Mouse (Mus musculus) erythroblast, adult 5-6 weeks (primary cell): ENCODE measurements around the gene Frmd6. TPM values are rescaled to one million over a fixed set of nuclear protein-coding genes. Genes with fewer than 3 reads are reported as not detected.

Experiments
- ATAC-seq: replicated peaks from 2 replicates; pipeline ENCODE4 v1.8.0; 2016; ENCODE audit warnings: moderate number of reproducible peaks, mild to moderate bottlenecking, moderate TSS enrichment, inconsistent platforms; ENCODE audit not compliant: poor library complexity, low FRiP score, severe bottlenecking
- total RNA-seq, 2 experiments: library from RNA; stranded (forward) in 1 of 2; stranded (reverse) in 1 of 2; fragments of 150-400 nt in 1 of 2; fragments of 200-764, 138-1000 nt in 1 of 2; gene quantifications; 2 replicates each; pipeline versions ENCODE4 v1.2.3 to v1.2.4; 2015 to 2017; ENCODE audit warnings: low replicate concordance in 2 of 2

Gene Frmd6
- total RNA-seq, 2 experiments from 2014 or later = 0.19 to 0.60 TPM

DNA sequence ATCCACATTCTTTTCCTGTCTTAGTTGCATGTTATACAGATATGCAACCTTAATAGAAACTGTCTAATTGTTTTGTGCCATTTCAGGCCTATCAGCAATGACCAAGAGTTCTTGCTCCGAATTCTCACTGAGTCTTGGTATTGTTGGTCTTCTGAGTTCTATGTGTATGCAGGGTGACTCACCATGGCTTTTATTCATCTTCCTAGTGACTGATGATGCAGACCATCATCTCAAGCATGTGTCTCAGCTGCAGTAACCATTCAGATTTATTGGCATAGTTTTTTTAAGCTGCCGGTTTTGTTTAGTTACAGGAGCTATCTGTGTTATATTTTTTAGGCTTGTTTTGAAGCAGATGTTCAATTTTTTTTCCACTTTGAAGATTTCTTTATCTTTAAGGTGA lies 20.1 kb downstream of the Frmd6 start:
- ATAC-seq = no peak

DNA sequence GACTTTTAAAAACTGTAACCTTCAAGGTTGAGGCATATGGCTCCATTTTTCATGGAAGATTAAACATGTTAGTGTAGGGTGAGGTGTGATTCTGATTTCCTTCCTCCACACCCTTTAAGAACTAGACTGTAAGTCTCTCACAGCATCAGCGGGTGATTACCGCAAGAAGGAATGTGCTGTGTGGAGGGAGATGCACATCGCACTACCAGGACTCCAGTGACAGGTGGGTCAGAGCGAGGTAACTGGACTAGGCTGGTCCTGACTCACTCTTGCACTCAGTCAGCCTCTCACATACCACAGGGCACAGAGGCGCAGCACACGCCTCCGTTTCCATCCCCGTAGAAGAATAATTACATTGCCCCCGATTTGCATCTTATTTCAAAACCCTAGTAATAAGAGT lies 23.7 kb downstream of the Frmd6 start:
- ATAC-seq = no peak

DNA sequence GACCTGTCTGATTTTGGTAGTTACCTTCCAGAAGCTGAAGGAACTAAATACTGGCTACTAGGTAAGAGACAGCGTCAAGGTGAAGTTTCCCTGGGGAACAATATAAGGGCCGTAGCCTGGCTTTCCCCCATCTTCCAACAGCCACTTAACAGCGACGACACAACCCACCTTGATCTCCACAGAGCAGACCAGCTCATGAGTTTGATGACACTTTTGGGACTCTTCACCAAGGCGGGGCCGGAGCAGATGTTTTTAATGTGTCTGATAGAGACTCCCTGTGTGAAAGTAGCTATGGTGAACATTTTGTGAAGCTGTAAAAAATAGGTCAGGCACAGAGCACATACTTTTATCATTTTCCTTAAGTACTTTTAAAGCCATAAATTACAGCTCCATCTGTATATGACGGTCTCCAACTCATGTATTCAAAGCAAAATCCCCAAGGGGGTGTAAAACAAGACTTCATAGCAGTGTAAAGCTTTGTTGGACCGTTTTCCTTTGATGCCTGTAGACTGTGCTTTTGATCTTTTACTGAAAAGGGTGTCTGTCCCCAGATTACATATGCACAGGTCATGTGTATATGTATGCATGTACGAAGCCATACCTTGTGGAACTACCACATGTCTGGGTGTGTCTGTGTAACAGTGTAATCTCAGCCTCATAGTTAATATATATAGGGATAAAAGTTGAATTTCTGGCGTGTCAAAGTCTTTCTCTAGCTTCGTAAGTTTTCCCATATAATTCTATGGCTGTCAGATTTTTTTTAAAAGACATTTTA lies 24.4 kb downstream of the Frmd6 start:
- ATAC-seq = no peak

DNA sequence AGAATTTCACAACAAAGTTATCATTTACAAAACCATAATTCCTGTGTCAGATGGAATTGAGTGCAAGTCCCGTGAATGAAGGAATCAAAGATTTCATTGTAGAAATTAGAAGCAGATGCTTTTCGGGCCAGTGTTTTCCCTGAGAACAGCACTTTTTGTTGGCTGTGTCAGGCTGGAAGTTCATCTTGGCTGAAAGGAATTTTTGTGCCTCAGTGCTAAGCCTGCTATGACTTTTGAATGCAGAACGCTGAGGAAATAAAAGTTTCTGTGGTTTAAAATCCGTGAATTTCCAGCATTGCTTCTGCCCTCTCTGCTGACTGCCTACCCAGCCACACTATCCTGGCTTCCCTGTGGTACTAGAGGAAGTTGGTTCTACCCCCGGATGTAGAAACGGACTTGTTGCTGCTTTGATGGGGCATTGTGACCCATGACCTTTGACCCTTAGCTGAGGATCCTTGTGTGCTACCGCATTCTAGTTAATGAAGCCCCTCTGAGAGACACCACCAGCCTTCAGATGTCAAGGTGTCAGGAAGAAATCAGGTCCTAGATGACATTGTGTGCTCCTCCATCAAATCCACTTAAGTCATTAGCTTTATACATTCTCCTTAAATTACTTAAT lies 26.1 kb downstream of the Frmd6 start:
- ATAC-seq = no peak

DNA sequence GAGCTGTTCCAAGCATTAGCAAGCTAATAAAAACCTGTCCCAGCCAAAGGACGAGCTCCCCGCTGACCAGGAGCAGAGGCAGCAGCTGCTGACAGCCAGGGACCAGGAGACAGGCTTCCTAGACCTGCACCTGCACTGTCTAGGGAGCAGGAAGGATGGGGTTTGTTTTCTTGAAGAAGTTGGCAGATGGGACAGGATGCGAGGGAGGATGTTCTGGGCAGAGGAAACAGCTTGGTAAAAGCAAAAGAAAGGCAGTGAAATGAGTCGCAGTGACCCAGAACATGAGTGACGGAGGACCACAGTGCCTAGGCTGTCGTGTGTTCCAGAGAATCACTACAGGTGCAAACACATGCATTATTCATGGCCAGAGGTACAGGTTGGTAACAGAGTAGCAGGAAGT lies 27.7 kb downstream of the Frmd6 start:
- no peak for ATAC-seq

DNA sequence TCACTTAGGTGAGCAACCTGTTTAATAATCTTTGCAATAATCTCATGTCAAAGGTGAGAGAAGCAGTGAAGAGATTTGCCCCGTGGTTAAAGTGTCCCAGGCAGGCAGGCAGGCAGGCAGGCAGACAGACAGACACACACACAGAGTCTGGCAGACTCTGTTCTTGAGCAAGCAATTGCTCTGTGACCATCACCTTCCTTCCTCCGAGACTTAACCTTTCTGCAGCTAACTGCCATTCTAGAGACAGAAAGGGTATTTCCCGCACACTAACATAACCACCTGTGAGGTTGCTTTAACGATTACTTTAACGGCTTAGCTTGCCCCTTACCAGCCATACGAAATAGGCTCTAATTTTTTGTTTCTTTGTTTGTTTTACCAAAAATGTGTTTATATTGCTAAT lies 30.4 kb downstream of the Frmd6 start:
- no peak for ATAC-seq

DNA sequence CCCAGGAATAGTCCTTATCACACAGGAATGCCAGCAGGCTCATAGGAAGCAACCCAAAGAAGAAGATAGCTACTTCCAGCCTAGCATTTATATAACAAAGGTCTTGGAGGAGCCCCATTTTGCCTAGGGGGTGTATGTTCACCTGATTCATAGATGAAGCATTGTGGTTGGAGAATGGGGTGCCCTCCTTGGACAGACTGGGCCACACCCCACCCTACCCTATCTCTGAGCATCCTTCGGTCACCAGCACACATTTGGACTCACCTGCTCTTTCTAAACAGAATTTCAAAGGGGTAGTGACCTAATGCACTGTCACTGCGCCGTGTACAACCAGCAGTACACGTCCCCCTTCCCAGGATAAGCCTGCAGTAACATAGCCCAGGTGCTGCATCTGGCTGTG lies 31.5 kb downstream of the Frmd6 start:
- ATAC-seq = no peak

DNA sequence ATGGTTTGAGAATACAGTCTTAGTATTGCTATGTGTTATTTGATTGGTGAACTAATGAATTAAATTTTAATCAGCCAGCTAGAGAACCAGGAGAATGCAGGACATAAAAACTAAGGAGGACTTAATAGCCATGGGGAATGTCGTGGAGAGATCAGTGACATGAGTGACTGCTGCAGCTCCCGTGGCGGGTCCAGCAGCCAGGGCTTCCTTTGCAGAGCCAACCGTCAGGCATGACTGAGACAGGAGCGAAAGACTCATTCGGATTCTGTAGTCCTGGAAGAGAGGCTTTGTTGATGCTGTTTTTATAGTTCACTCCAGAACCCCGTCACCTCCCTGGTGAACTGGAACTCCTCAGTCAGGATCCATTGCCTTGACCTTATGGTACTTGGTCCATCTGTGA lies 38.0 kb downstream of the Frmd6 start:
- no peak for ATAC-seq

DNA sequence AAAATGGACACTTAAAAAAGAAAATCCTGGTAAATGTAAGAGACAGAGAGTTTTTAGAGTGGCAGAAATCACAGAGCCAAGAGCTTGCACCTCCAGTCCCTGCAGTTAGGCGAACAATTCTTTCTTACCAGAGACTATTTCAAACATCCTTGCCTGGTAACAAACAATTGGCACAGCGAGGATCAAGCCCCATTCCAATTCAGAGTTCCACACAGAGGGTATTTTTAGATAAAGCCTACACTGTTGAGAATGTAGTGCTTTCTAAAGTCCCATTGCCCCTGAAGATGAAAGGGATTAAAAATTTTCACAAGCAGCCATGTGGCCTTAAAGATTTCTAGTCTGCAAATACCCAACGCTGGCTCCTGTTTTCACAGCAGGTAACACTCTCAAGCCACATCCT lies 42.5 kb downstream of the Frmd6 start:
- ATAC-seq = no peak

DNA sequence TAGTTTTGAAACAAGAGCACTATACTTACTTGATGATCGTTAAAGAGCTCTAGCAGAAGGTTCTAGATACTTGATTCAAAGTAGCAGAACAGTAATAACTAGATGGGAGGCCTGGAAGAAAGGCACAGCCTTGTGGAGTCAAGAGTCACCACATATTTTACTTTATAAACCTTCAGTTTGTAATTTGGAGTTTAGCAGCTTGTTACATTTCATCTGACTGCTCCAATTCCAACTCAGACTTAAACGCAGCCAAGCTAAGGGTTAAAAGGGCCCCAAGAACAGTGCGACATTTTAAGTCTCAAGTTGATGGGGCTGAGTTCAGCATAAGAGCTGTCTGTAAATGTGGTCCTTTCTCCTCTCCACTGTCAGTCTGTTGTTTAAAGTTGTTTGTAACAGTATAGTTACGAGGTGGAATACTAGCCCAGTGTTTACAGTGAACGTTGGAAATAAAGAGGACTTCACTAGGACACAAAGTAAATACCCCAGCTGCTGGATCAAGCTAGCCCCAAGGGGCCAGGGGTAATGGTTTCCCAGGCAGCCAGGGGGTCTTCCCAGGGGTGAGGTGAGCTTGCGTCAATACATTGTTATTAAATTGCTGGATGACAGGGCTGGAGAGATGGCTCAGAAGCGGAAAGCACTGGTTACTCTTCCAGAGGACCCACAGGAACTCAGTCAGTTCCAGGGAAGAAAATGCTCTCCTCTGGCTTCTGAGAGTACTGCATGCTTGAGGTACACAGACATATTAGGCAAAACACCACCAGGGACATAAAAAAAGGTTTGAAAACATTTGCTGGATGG lies 43.1 kb downstream of the Frmd6 start:
- ATAC-seq = no peak

DNA sequence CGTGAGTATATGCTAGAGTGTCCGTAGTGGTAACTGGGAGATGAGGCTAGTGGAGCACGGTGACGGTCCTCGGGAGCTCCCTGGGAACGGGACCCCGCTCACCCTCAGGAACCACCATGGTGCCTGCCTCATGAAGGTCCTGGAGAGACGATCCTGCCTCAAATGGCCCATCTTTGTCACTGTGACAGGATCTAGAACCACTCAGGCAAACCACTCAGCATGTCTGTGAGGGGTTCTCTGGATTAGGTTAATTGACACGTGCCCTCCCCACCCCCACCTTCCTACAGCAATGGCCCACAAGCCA lies 43.6 kb downstream of the Frmd6 start:
- no peak for ATAC-seq

DNA sequence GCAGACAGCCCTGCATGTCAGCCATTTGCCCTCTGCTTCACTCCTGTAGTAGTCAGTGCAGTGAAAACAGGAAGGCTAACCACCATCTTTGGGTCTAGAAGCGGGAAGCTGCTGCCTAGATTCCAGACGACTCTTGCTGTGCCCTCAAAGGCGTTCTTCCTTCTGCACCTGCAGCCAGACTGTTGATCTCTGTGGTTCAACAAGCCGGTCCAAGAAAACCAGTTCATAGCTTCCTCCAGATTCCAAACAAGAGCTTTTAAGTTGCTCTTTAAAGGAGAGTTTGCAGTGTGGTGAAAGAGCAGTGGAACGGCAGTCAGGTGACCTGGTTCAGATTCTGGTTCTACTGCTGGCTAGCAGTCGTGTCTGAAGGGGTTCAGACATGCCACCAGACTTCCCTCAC lies 48.2 kb downstream of the Frmd6 start:
- no peak for ATAC-seq

DNA sequence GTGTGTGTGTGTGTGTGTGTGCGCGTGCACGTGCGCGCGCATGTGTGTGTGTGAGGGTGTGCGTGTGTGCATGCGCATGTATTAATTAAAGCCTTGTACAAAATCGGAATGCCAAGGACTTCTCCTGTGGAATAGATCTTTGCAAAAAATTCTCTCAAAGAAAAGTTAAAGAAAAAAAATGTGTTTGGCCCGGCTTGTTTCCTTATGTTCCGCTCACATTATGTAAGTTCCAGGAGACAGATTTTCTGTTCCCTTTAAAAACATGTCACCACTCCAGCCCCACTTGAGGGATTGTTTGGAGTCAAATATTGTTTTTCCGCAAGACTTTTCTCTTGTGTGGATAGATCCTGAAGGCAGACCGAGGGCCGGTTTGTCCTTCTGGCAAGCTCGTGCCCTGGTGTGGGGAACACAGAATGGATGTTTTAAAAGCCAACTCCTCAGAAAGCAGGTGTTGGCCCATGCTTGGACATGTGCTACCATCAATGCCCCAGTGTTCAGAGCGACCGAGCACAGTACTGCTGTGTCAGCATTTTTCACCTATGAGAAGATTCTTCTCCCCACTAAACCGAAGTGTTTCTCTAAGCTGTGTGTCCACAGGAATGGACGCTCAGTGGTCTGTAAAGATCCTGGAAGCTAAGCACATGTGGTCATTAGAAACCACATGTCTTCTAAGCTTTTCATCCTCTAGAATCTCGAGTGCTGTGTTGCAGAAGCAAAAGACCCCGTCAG lies 51.1 kb downstream of the Frmd6 start:
- ATAC-seq = no peak

DNA sequence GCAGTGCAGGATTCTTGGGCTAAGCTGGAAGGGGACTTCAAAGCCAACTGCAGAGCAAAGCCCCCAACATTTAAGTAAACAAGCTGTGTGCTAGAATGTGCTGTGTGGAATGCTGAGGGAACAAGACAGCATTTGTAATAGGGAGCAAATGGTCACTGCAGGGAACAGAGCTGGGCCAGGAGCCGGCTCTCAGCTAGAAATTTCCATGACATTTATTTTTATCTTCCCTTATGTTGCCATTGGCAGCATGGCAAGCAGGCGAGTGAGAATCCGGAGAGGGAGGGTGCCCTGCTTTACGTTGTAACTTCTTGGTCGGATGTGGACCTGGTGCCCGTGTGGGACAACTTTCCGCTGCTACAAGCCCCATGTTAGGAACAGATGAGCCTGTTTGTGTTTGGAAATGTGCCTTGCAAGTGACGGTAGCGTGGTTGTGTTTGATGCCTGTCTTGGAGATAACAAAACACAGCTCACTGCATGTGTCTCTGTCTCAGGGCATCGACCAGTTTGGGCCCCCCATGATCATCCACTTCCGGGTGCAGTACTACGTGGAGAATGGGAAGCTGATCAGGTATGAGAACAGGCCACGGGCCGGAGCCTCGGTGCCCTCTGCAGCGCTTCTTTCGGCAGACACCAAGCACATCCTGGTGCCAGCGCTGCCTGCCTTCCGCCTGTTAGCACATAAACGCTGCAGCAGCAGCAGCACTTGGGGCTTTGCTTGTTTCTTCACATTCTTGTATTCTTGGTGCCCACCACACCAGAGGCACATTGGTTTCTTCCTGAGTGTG lies 52.8 kb downstream of the Frmd6 start:
- ATAC-seq = no peak

DNA sequence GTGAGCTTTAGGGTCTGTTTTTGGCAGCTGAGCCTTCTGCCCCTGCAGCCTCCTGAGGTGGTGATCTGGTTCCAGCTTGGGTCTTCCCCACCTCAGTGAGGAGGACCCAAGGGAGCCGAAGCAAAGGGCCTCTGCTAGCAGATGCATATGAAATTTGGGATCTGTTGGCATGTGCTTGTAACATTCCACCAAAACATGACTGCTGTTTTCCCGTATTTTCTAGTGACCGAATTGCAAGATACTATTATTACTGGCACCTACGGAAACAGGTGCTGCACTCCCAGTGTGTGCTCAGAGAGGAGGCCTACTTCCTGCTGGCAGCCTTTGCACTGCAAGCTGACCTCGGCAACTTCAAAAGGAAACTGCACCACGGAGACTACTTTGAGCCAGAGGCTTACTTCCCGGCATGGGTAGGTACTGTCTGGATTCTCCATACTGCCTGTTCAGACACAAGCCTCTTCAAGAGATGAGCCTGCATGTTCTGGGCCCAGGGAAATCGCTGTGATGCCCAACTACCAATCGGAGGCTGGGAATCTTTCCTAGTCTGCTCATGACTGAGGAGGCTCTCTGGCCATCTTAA lies 55.2 kb downstream of the Frmd6 start:
- no peak for ATAC-seq

DNA sequence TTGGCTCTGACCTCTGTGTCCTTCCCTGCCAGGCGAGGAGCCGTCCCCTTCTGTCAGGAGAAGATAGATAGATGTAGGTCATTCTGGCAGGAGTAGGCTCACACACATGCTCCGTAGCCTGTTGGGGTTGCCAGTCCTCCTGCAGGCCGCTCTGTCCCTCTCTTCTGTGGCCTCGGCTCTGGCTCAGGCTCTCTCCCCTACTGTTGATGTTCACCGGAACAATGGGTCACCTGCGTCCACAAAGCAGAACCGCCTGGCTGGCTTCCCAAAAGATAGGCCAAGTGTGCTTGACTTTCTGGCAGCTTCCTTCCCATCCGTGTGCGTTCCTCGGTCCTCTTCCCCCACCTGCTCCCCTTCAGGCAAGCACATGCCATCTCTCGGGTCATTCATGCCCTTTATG lies 56.0 kb downstream of the Frmd6 start:
- no peak for ATAC-seq

DNA sequence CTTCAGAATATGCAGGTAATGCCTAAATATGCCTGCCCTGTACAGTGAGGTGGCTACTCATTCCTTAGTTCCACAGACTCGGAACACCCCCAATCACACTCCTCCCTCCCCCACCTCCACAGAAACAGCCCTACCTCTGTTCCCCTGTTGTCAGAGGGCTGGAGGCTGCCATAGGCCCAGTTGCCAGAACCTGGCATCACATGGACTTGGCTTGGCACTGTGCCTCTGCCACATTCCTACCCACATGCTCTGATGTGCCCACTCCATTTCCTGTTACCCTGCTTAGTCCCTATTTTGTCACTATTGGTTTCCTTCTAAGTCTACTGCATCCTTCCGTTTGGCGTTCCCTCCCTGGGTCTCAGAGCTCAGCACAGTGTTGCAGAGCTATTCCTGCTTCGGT lies 56.5 kb downstream of the Frmd6 start:
- ATAC-seq = no peak

DNA sequence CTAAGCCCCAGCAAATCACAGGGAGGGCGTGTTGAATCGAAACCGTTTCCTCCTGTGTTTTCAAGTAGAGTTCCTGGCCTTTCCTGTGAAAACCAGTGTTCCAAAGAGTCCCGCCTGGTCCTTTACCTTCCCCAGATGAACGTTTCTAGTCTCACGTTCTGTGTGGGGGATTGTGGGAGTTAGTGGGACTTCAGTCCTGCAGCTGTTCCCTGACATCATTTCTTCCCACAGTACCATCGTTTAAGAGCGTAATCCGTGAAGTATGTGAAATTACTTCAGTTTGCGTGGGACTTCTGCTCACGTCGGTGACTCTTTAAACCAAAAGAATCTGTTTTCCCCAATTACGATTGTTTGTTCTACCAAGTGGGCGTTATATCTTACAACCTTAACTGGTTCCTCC lies 57.8 kb downstream of the Frmd6 start:
- ATAC-seq = no peak

DNA sequence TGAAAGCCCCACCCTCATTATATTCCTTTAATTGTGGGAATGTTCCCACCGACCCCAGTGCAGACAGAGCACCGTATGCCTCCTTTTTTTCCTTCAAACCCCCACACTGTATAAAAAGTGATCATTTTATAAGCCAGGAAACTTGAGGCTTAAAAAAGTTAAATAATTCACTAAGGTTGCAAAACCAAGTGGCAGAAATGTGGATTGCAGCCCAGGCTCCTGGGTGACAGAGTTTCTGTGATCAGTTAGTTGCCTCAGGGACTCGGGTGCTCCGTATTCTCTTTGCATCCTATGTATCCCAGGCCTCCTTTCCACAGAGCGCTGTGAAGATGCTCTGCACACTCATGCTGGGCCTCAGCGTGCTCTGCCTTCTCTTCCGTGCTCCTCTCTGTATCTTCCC lies 58.8 kb downstream of the Frmd6 start:
- no peak for ATAC-seq

DNA sequence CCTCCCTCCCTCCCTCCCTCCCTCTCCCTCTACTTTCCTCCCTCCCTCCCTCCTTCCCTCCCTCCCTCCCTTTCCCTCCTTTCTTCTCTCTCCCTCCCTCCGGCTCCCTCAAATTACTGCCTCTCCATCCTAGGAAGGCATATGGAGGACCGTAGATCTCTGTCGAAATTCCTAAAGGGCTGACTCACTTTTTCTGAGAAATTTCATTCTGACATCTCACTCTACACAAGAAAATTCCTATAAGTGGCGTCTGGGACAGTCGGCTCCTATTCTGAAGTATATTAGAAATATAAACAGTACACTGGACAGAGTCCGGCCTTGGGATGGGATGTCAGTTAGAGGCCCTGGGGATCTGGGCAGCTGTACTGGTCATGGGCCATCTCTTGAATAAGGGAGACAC lies 59.7 kb downstream of the Frmd6 start:
- no peak for ATAC-seq
